Mouse (Mus musculus): ENCODE measurements around the gene Actr3b. TPM values are rescaled to one million over a fixed set of nuclear protein-coding genes. Genes with fewer than 3 reads are reported as not detected.

Gene Actr3b
- polyA plus RNA-seq, 1 experiment from 2014 or later, result 7.6 TPM

- Histone ChIP-seq H3K4me1 (ENCODE audit: control insufficient read depth, insufficient read depth, low read length) (no peaks in the 10 kb centered on the region), H3K4me3 (ENCODE audit: low read depth, low read length) (no peak overlapping the region), H3K36me3 (ENCODE audit: control insufficient read depth, insufficient read depth, low read length) (no peaks in the 10 kb centered on the region), H3K9ac (ENCODE audit: low read depth, low read length) (no peak overlapping the region), H3K9me3 (ENCODE audit: control insufficient read depth, low read length) (no peaks in the 10 kb centered on the region), H3K27me3 (replicated peaks; ENCODE audit: control insufficient read depth, insufficient read depth, low read length) (no peaks in the 10 kb centered on the region), H3K4me2 (ENCODE audit: low read depth, low read length) (no peak overlapping the region), H3K27ac (replicated peaks; ENCODE audit: low read depth, low read length) (no peak overlapping the region)
- ATAC-seq (ENCODE audit: low read depth) (no peak), DNase-seq (ENCODE audit: low spot score) (no peak)
- 80% methylated on average over 5 of the region's 5 CpGs for WGBS
These were observed 44.8 kb downstream of the Actr3b start for GRCm38 (mm10) chr5:25804569-25804968.

- Histone ChIP-seq H3K4me1 (ENCODE audit: control insufficient read depth, insufficient read depth, low read length) (no peaks in the 10 kb centered on the region), H3K9ac (ENCODE audit: low read depth, low read length) (no peak overlapping the region), H3K27me3 (replicated peaks; ENCODE audit: control insufficient read depth, insufficient read depth, low read length) (no peaks in the 10 kb centered on the region), H3K4me2 (ENCODE audit: low read depth, low read length) (no peak overlapping the region), H3K27ac (replicated peaks; ENCODE audit: low read depth, low read length) (no peak overlapping the region), H3K36me3 (ENCODE audit: control insufficient read depth, insufficient read depth, low read length) (no peaks in the 10 kb centered on the region), H3K4me3 (ENCODE audit: low read depth, low read length) (no peak overlapping the region), H3K9me3 (ENCODE audit: control insufficient read depth, low read length) (no peaks in the 10 kb centered on the region)
- 53% methylated on average over 6 of the region's 6 CpGs for WGBS
- ATAC-seq (ENCODE audit: low read depth) (no peak), DNase-seq (ENCODE audit: low spot score) (no peak)
These were observed 53.1 kb downstream of the Actr3b start for GRCm38 (mm10) chr5:25812922-25813321.

- Histone ChIP-seq H3K27ac (replicated peaks; ENCODE audit: low read depth, low read length) (no peak overlapping the region), H3K9me3 (ENCODE audit: control insufficient read depth, low read length) (no peaks in the 10 kb centered on the region), H3K27me3 (replicated peaks; ENCODE audit: control insufficient read depth, insufficient read depth, low read length) (no peaks in the 10 kb centered on the region), H3K4me2 (ENCODE audit: low read depth, low read length) (no peak overlapping the region), H3K9ac (ENCODE audit: low read depth, low read length) (no peak overlapping the region), H3K36me3 (ENCODE audit: control insufficient read depth, insufficient read depth, low read length) (no peaks in the 10 kb centered on the region), H3K4me3 (ENCODE audit: low read depth, low read length) (no peak overlapping the region), H3K4me1 (ENCODE audit: control insufficient read depth, insufficient read depth, low read length) (no peaks in the 10 kb centered on the region)
- WGBS, result 65% methylated on average over 16 of the region's 16 CpGs
- no peak for DNase-seq (ENCODE audit: low spot score)
- ATAC-seq (ENCODE audit: low read depth), result no peak
These were observed 69.7 kb downstream of the Actr3b start for GRCm38 (mm10) chr5:25829308-25830094.

- H3K9ac ChIP-seq (ENCODE audit: low read depth, low read length), result no peak overlapping the region
- WGBS, result 76% methylated on average over 3 of the region's 3 CpGs
- H3K27ac ChIP-seq (replicated peaks; ENCODE audit: low read depth, low read length), result no peak overlapping the region
- no peaks in the 10 kb centered on the region for H3K36me3 ChIP-seq (ENCODE audit: control insufficient read depth, insufficient read depth, low read length)
- H3K4me3 ChIP-seq (ENCODE audit: low read depth, low read length), result no peak overlapping the region
- no peaks in the 10 kb centered on the region for H3K27me3 ChIP-seq (replicated peaks; ENCODE audit: control insufficient read depth, insufficient read depth, low read length)
- H3K9me3 ChIP-seq (ENCODE audit: control insufficient read depth, low read length), result no peaks in the 10 kb centered on the region
- no peaks in the 10 kb centered on the region for H3K4me1 ChIP-seq (ENCODE audit: control insufficient read depth, insufficient read depth, low read length)
- H3K4me2 ChIP-seq (ENCODE audit: low read depth, low read length), result no peak overlapping the region
- DNase-seq (ENCODE audit: low spot score) (no peak), ATAC-seq (ENCODE audit: low read depth) (no peak)
These were observed 71.0 kb downstream of the Actr3b start for GRCm38 (mm10) chr5:25830802-25831201.

- no peak overlapping the region for H3K9ac ChIP-seq (ENCODE audit: low read depth, low read length)
- H3K27ac ChIP-seq (replicated peaks; ENCODE audit: low read depth, low read length), result no peak overlapping the region
- ATAC-seq (ENCODE audit: low read depth) (peak; percentile 89), DNase-seq (ENCODE audit: low spot score) (peak; percentile 60)
- no peaks in the 10 kb centered on the region for H3K4me1 ChIP-seq (ENCODE audit: control insufficient read depth, insufficient read depth, low read length)
- no peaks in the 10 kb centered on the region for H3K36me3 ChIP-seq (ENCODE audit: control insufficient read depth, insufficient read depth, low read length)
- WGBS, result 62% methylated on average over 5 of the region's 5 CpGs
- H3K4me2 ChIP-seq (ENCODE audit: low read depth, low read length), result no peak overlapping the region
- H3K9me3 ChIP-seq (ENCODE audit: control insufficient read depth, low read length), result no peaks in the 10 kb centered on the region
- no peak overlapping the region for H3K4me3 ChIP-seq (ENCODE audit: low read depth, low read length)
- no peaks in the 10 kb centered on the region for H3K27me3 ChIP-seq (replicated peaks; ENCODE audit: control insufficient read depth, insufficient read depth, low read length)
These were observed 71.8 kb downstream of the Actr3b start for GRCm38 (mm10) chr5:25831624-25832023.

- ATAC-seq (ENCODE audit: low read depth) (no peak), DNase-seq (ENCODE audit: low spot score) (peak; percentile 41)
- Histone ChIP-seq H3K4me3 (ENCODE audit: low read depth, low read length) (no peak overlapping the region), H3K4me2 (ENCODE audit: low read depth, low read length) (no peak overlapping the region), H3K36me3 (ENCODE audit: control insufficient read depth, insufficient read depth, low read length) (no peaks in the 10 kb centered on the region), H3K9me3 (ENCODE audit: control insufficient read depth, low read length) (no peaks in the 10 kb centered on the region), H3K4me1 (ENCODE audit: control insufficient read depth, insufficient read depth, low read length) (no peaks in the 10 kb centered on the region), H3K27me3 (replicated peaks; ENCODE audit: control insufficient read depth, insufficient read depth, low read length) (no peaks in the 10 kb centered on the region), H3K9ac (ENCODE audit: low read depth, low read length) (no peak overlapping the region), H3K27ac (replicated peaks; ENCODE audit: low read depth, low read length) (no peak overlapping the region)
- 33% methylated on average over 4 of the region's 4 CpGs for WGBS
These were observed 79.6 kb downstream of the Actr3b start for GRCm38 (mm10) chr5:25839400-25839799.

- H3K9me3 ChIP-seq (ENCODE audit: control insufficient read depth, low read length), result no peaks in the 10 kb centered on the region
- no peak for DNase-seq (ENCODE audit: low spot score)
- H3K4me2 ChIP-seq (ENCODE audit: low read depth, low read length), result no peak overlapping the region
- H3K4me3 ChIP-seq (ENCODE audit: low read depth, low read length), result no peak overlapping the region
- no peaks in the 10 kb centered on the region for H3K36me3 ChIP-seq (ENCODE audit: control insufficient read depth, insufficient read depth, low read length)
- no peak overlapping the region for H3K9ac ChIP-seq (ENCODE audit: low read depth, low read length)
- no peak overlapping the region for H3K27ac ChIP-seq (replicated peaks; ENCODE audit: low read depth, low read length)
- no peak for ATAC-seq (ENCODE audit: low read depth)
- H3K27me3 ChIP-seq (replicated peaks; ENCODE audit: control insufficient read depth, insufficient read depth, low read length), result no peaks in the 10 kb centered on the region
- WGBS, result 88% methylated on average over 6 of the region's 6 CpGs
- no peaks in the 10 kb centered on the region for H3K4me1 ChIP-seq (ENCODE audit: control insufficient read depth, insufficient read depth, low read length)
These were observed 86.8 kb downstream of the Actr3b start for GRCm38 (mm10) chr5:25846558-25846957.

GRCm38 (mm10) chr5:25847154-25847553 lies 87.4 kb downstream of the Actr3b start:
- WGBS, result 85% methylated on average over 7 of the region's 7 CpGs
- ATAC-seq (ENCODE audit: low read depth), result no peak
- no peak overlapping the region for H3K4me3 ChIP-seq (ENCODE audit: low read depth, low read length)

GRCm38 (mm10) chr5:25848058-25848457 lies 88.3 kb downstream of the Actr3b start:
- Histone ChIP-seq H3K36me3 (ENCODE audit: control insufficient read depth, insufficient read depth, low read length) (no peaks in the 10 kb centered on the region), H3K9ac (ENCODE audit: low read depth, low read length) (no peak overlapping the region), H3K4me1 (ENCODE audit: control insufficient read depth, insufficient read depth, low read length) (no peaks in the 10 kb centered on the region), H3K4me2 (ENCODE audit: low read depth, low read length) (no peak overlapping the region), H3K27me3 (replicated peaks; ENCODE audit: control insufficient read depth, insufficient read depth, low read length) (no peaks in the 10 kb centered on the region), H3K4me3 (ENCODE audit: low read depth, low read length) (no peak overlapping the region), H3K9me3 (ENCODE audit: control insufficient read depth, low read length) (no peaks in the 10 kb centered on the region), H3K27ac (replicated peaks; ENCODE audit: low read depth, low read length) (no peak overlapping the region)
- DNase-seq (ENCODE audit: low spot score) (peak; percentile 63), ATAC-seq (ENCODE audit: low read depth) (no peak)
- WGBS, result 49% methylated on average over 9 of the region's 9 CpGs

More at GRCm38 (mm10) chr5:25847154-25847553, 87.4 kb downstream of the Actr3b start:
- Histone ChIP-seq H3K27ac (replicated peaks; ENCODE audit: low read depth, low read length) (no peak overlapping the region), H3K36me3 (ENCODE audit: control insufficient read depth, insufficient read depth, low read length) (no peaks in the 10 kb centered on the region), H3K4me2 (ENCODE audit: low read depth, low read length) (no peak overlapping the region), H3K4me1 (ENCODE audit: control insufficient read depth, insufficient read depth, low read length) (no peaks in the 10 kb centered on the region), H3K9me3 (ENCODE audit: control insufficient read depth, low read length) (no peaks in the 10 kb centered on the region), H3K27me3 (replicated peaks; ENCODE audit: control insufficient read depth, insufficient read depth, low read length) (no peaks in the 10 kb centered on the region), H3K9ac (ENCODE audit: low read depth, low read length) (no peak overlapping the region)
- DNase-seq (ENCODE audit: low spot score), result no peak
